Mouse (Mus musculus) cerebellum, postnatal 25 days (tissue): ENCODE measurements around the gene Zfp109.
"Not testable (repeated sequence)": the region's sequence is repeated elsewhere in the genome, so short reads cannot be mapped to it uniquely, and the experiment has no call there.

Experiments used
- DNase-seq, 2 experiments: peaks; one replicate each; pipeline ENCODE4 v3.0.0; 2021; ENCODE audit warnings: mixed read lengths in 2 of 2

Zfp109 gene

DNA sequence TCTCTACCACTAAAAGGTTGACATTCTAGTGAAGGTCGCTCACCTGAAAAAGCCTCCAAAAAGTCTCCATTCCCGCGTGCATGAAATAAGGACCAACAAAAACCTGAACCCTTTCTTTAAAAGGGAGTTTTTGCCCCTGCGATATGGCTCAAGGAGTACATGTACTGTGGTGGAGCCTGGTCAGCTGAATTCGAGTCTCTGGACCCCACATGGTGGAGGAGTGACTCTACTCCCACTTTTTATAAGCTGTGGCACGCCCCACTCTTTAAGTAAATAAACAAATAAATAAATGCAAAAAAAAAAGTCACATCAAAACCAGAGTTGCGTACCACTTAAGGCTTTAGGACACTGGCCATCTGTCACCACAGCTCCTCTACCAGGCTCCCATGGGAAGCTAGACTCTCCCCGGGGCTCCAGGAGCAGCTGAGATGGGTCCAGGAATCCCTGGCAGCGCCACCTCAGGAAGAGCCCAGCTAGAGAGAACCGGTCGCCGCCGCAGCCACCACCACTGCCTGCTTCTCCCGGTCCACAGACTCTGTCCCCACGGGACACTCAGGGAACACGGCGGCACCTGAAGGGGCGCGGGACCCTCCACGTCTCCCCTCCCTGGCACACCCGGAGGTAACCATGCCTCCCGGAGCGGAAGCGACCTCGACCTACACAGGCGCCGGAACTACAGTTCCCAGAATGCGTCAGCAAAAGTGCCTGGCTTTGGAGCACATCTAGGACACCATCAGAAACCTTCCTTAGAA, at the start of gene Zfp109:
Gene Zfp109, minus strand, starts transcription at position 521 of the 752 bp plus-strand sequence.
- peak; percentile 76 to 82 for DNase-seq

DNA sequence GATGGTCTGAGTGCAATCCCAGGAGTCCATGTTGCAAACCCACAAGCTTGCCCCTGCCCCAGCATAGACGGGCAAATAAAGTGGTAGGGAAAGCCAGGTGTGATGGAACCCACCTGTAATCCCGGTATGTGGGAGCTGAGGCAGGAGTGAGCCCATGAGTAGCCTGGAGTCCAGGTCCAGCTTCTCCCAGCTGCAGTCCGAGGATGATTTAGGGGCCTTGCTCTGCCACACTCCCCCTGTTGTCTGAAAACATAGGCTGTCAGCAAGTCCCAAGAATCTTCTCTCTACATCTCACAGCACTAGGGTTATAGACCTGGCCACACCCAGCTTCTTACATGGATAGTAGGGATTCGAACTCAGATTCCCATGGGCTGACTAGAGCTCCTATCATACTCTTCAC, 49.6 kb upstream of the Zfp109 start:
- no peak for DNase-seq

DNA sequence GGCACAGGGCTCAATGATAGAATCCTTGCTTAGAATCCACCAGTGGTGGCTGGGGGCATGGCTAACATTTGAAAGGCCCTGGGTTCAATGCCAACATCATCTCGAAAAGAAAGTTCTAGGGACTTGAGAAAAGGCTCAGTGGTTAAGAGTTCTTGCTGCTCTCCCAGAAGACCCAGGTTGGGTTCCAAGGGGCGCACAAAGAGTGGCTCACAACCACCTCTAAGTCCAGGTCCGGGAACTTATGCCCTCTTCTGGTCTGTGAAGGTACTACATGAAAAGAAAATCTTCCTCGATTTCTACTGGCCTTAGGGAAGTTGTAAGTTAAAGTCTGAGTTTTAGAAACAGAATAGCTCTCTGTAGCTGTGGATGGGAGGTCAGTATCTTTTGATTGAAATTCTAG, 48.7 kb upstream of the Zfp109 start:
- DNase-seq: no peak

DNA sequence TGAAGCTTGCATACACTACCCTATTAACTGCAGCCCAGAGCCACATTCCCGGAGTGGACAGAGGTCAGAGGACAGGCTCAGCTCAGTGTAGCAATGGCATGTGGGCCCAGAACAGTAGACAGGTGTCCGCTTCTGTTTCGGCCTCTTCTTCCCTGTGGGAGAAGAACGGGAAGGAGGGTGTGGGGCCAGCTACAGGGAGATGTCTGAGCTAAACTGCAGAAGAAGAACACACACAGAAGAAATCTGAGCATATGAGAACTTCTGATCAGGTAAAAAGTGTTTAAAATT, 43.4 kb upstream of the Zfp109 start:
- DNase-seq: no peak

DNA sequence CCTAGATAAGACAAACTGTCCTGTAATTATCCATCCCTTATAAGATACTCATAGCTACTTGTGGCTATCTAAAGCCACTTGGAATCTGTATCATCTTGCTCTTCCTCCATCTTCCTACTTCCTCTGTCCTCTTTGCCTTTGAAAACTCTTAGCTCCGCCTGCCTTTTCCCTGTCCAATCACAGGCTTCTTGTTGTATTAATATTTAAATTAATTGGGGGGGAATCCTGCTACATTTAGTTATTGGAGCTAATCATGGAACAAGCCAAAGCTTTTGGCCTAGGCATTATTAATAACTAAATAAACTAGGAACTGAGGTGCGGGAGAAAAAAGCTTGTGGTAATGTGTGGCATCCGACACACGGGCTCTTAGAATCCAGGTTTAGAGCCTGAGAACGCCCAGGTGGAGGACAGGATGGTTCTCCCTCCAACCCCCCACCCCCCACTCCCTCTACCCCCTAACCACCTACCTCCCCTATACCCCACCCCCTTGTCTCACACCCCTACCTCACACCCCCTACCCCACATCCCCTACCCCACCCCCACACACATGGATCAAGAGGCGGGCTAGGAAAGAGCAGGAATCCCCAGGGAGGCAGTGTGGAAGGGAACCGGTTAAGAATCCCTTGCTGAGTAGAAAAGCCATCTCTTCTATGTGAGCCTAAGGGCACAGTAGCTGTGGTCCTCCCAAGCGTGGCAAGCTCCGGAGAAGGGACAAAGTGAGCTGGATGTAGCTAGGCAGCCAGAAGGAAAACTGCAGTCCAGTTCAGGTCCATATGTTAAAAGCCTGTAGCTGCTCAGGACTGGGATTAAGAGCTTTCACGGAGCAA, 42.9 kb upstream of the Zfp109 start:
- no peak for DNase-seq

DNA sequence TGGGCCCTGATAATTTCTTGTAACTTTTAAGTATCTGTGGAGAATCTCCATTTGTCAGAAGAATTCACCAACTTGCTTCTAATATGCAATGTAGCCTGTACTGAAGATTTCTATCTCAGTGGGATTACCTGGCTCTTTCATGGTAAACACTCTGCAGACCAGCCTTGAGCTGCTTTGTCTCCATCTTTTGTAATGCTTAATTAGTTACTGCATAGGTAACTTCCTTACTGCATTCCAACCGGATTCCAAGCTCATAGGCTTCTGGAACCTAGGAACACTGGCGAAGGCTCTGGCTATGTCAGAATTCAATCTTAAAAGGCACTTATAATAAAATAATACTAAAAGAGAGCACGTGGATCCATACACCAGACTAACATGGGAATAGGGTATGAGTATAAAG, 41.4 kb upstream of the Zfp109 start:
- not testable (repeated sequence) for DNase-seq

DNA sequence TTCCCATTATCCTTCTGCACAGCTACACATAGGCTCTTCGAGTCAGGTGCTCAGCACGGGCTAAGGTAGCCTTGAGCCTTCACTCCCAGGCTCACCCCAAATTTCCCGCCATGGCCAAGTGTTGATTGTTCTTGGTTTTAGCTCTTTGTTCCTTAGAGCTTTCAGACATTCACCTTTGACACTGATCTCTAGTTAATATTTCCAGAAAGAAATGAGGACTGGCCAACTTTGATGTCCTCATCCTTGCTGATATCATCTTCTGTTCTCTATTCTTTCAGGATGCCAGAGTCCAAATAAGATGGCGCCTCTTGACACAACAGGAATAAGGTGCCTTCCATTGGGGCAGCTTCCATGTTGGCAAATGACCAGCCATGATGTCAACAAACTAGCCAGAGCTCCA, 37.1 kb upstream of the Zfp109 start:
- no peak for DNase-seq

DNA sequence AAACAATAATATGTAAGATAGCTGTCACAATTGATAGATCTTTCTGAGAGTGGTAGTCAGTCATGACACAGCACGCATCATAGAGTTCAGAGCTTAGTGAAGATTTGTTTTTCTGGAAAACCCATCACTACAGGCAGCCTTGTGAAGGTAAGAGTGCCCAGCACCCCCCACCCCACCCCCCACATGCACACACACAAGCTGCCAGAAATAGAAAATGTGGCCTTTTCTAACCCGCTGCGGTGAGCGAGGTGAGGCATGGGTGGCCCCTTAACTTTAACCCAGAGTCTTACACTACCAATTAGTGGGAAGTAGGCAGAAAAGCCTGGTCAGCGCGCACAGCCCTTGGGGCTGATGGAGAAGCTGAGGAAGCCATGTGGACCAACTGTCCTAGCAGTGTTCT, 33.8 kb upstream of the Zfp109 start:
- no peak for DNase-seq

DNA sequence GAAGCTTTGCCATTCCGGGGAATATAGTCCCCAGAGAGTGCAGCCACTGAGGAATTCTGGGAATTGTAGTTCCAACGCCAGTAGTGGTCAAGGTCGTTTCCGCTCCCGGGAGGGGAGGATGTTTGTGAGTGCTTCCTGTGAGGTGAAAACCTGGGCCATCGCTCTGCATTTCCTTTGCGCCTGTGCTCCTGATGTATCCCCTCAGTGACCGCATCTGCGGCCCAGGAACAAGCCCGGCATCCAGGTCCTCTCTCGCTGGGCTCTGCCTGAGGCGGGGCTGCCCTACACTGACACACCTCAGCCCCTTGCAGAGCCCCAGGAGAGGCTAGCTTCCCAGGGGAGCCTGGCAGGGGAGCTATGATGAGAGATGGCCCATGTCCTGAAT, 32.9 kb upstream of the Zfp109 start, which contains the start of gene Zfp93:
Gene Zfp93, plus strand, starts transcription at position 133 of the 385 bp plus-strand sequence.
- DNase-seq: peak; percentile 82 to 87

DNA sequence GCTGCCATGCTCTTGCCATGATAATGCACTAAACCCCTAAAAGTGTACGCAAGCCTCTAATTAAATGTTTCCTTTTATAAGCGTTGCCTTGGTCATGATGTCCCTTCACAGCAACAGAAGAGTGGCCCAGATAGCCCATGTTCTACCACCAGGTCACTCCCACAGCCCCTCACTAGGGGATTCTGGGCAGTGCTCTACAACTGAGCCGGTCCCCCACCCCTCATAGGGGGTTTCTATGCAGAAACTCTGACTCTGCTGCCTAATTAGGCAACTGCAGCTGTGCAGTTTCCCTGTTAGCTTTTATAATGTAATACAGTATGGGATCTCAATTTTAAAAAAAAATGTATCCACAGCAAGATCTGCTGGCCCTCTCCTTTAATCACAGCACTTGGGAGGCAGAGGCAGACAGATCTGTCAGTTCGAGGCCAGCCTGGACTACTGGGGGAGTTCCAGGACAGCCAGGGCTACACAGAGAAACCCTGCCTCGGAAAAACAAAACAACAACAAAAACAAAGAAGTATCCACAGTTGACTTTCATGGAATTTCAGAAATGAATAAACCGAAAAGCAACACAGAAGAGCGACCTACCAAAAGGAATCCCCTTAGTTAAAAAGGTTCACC, 32.4 kb upstream of the Zfp109 start:
- no peak for DNase-seq

DNA sequence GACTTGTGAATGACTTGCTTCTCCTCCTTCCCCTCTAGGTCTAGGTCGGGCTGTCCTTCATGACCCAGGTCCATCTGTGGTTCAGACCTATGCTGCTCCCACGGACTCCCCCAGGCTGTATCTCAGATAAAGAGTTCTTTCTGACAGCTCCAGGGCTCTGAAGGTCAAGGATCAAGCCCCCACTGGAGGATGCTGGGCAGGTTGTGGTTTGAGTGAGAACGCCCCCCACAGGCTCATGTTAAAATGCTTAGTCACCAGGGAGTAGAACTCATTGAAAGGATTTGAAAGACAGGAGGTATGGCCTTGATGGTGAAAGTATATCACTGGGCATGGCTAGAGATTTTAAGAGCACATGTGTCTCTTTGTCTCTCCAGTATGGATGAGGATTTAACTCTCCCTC, 31.9 kb upstream of the Zfp109 start:
- no peak for DNase-seq

DNA sequence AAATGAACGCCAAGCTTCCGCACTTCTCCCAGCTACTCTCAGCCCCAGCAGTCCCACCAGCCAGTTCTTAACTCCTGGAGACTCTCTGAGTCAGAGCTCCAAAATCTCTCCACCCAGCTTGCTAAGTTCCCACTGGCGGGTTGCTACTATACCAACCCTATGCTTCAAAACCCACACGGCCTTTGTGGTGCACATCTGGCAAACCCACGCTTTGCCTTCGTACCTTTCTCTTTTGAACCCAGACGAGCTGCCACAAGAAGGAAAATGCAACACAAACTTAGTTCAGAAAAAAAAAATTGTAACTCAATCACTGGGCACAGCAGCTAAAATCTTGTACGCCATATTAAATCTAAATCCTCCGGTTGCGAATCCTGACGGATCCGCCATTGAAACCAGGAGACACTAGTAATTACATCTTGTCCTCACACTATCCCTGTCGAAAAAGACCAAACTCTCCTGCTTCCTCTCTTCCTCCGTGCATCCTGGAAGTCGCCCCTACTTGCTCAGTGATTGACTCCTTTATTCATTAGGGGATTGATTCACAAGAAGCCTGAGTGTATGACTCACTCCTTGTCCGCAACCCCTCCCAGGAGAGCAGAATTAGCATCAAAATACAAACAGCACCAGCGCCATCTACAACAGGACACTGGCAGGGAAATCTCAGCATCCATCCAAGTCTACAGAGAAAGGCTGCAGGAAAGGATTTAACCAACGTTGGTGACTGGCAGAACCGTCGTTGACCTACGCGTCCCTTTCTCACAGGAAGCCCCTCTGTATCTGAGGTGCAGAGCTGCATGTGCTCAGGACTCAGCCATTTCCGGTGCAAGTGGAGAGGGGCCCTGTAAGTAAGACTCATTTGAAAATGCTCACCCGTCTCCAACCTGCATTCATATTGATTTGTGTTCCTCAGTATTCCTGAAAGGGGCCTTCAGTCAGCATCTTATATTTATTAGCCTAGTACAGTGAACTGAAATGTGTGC, 31.1 kb upstream of the Zfp109 start:
- DNase-seq: no peak

DNA sequence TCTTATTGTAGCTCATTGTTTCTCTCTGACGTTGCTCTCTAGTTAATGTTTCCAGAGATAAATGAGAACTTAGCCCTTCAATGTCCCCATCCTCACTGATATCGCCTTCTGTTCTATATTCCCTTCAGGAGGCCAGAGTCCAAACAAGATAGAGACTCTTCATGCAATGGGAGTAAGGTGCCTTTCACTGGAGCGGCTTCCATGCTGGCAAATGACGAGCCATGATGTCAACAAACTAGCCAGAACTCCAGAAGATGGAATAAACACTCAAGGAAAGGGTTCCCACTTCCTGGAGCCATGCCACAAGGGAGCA, 22.6 kb upstream of the Zfp109 start:
- DNase-seq: no peak

DNA sequence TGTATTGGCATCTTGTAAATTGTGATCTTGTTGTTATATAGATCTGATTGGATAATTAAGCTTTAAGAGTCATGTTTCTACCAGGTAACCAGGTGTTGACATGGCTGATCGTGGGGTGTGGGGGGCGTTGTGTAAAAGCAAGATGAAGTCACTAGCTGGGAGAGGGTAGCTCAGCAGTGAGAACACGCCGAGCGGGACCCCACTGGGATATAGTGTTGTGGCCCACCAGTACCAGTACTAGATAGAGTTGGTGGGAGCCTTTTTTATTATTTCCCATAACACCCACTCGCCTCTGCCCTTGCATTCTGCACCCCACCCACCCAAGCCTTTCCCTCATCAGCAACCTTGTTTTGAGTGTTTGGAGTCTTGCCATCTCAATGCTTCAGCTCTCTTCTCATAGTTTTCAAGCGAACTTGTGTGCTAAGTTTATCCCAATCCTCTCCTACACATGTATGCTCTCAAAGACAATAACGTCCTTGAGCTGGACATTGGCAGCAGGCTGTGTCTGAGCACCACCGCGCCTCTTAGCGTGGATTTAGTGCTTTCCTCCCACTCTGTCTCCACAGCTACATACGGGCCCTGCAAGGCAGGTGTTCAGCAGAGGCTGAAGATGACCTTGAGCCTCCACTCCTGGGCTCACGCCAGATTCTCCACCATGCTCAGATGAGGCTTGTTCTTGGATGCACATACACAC, 22.1 kb upstream of the Zfp109 start:
- no peak for DNase-seq

DNA sequence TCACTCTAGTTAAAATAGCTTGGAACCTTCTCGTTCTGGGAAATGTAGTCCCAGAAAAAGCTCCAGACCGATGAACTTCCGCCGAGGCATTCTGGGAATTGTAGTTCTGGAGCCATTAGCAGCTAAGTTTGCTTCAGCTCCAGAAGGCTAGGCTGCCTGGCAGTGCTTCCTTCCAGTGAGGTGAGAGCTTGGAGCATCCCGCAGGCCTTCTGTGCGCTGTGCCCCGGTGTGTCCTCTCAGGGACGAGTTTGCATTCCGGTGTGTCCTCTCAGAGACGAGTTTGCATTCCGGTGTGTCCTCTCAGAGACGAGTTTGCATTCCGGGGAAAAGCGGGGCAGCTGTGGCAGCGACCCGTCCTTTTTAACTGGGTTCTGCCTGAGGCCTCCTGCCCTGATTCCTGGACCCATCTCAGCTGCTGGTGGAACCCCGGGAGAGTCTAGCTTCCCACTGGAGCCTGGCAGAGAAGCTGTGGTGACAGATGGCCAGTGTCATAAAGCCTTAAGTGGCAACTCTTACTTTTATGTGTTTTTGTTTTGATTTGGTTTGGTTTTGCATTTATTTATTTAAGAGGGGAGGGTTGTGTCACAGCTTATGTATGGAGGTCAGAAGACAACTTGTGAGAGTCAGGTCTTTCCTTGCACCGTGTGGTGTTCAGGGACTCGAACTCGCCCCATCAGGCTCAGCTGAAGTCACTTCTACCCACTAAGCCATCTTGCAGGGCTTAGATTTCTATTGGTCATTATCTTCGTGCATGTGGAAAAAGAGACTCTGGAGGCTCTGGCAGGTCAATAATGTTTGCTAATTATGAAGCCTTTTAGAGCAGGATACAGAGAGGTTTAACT, 17.5 kb upstream of the Zfp109 start, which contains the start of gene Zfp108:
Gene Zfp108, plus strand, starts transcription at position 162 of the 842 bp plus-strand sequence.
- DNase-seq: peak; percentile 87 to 91

DNA sequence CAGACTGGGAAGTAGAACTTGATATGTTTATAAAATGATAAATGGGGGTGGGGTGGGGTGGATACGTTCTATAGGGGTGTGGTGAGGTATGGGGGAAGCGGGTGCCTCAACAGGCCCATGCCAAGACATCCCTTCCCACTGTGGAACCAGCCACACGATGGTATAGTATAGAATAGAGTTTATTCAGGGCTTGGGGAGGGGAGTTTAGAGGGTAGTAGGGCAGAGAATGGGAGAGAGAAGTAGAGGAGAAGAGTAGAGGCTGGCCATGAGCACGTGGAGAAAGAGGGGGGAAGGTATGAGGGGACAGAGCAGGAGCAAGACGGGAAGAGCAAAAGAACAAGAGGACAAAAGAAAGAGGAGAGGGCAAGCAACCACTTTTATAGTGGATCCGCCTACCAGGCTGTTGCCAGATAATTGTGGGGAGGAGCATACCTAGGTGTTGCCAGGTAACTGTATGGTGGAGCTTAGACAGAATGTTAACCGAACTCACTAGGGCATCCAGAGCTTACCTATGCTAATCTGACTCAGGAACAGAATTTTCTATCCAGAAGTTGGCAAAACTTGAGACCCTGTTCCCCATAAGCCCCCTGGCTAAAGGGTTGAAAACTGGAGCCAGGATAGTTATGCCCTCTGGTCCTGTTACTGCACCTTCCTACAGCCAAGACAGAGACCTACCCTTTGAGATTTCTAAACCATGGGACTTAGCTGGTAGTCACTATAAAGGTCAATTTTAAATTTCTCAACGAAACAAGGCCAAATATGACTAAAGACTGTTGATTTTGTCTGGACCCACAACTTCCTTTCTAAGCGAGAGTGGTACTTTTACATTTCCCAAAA, 16.6 kb upstream of the Zfp109 start:
- DNase-seq: peak in 1 of 2 experiments; percentile 12

DNA sequence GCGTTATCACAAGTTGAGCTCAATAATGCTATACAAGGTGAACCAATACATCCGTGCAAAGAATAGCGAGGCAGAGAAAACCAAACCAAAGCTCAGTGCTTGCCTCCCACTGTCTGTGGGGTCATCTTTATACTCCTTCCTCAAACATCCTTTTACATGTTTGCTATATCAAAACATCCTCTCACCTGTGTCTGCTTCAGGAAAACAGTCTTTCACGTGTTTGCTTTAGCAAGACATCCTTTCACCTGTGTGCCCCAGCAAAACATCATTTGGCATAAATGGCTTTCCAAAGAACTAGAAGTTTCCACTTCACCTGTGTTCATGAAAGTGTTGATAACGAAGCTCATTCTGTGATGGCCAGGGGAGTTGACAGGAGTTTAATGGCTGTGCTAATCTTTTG, 26.0 kb downstream of the Zfp109 start, which contains the start of gene Zfp111:
Gene Zfp111, minus strand, starts transcription at position 101 of the 400 bp plus-strand sequence.
- DNase-seq: no peak

DNA sequence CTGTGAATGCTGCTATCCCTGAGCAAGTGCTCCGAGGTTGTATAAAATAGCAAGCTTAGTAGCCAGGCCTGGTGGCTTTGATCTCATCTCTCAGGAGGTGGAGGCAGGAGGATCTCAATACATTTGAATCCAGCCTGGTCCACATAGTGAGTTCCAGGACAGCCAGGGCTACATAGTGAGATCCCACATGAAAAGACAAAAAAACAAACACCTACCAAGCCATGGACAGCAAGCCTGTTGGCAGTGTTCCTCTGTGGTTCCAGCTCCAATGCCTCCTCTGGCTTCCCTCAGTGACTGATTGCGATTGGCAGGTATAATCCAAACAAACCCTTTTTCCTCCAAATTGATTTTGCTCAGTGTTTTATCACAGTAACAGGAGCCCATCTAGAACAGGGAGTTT, 27.1 kb downstream of the Zfp109 start:
- DNase-seq: no peak

DNA sequence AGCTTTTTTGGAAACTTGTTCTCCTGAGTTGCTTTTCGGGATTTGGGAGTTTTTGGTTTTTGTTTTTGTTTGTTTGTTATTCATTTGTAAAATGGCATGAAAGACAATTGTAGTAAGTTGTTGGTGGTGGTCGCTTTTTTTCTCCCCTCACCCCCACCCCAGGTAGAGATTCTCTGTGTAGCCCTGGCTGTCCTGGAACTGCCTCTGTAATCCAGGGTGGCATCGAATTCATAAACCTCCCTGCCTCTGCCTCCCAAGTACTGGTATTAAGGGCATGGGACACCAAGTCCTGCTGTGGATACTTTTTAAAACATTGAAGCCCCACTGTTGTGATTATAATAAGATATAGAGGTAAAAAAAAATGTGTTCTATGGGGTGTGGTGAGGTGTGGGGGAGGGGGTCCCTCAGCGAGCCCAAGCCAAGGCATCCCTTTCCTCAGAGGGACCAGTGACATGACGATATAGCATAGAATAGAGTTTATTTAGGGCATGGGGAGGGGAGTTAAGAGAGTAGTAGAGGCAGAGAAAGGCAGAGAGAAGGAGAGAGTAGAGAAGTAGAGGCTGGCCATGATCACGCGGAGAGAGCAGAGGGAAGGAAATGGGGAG, 29.0 kb downstream of the Zfp109 start:
- DNase-seq: peak in 1 of 2 experiments; percentile 3
